Mouse (Mus musculus) skeletal muscle tissue, postnatal 0 days (tissue): ENCODE data around the gene Uts2r. TPM values are rescaled to one million over a fixed set of nuclear protein-coding genes. Genes with fewer than 3 reads are reported as not detected.

ENCODE experiments used
- polyA plus RNA-seq: library from polyadenylated mRNA; unstranded; fragments of >200 nt; fragmentation: Nextera tagmentation; extraction: Ambion mirVana; gene quantifications from 2 replicates; pipeline ENCODE4 v1.2.1, GENCODE M21; 2015

Uts2r gene
- polyA plus RNA-seq, result 2.7 and 3.2 TPM in 2 replicates

DNA sequence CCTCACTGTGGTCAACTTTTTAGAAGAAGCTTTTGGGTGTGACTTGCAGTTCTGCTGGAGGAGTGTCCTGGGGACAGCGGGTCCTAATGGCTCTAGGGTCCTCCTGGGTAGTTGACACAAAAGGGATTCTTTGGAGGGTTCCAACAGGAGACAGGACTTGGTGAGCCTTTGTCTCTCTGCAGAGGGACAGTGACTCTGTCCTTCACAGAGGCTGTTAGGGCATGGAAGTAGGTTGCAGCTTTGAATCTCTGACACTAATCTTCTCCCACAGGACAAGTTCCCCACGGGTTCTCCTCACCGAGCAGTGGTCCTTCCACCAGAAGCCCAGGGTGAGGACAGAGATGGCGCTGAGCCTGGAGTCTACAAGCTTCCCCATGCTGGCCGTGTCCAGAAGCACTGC lies at the start of gene Uts2r:
Uts2r (plus strand) TSS at position 301 of the 400 bp plus-strand sequence.

DNA sequence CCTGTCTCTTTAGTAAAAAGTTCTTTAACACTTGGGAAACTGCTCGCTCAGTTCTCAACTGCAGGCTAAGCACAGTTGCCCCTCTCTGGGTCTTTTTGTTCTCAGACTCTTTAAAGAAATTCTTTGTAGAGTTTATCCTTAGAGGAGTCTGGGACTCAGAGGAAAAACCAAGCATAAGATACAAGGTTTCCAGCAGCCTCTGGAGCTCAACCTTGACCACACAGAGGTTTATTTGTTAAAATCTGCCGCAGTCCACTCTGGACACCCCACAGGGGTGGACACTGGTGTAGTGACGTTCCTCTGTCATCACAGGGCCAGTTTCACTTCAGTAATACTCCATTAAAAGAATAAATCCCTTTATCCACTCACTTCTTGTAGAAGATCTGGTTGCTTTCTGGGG lies 41.5 kb upstream of the Uts2r start, which contains the start of gene Tex19.2:
Tex19.2 (minus strand) TSS at position 101 of the 400 bp plus-strand sequence.

GRCm38 (mm10) chr11:121145865-121146264 lies 14.2 kb upstream of the Uts2r start, which contains the start of gene Tex19.1:
TSS of gene Tex19.1 (plus strand) at chr11:121146143.

GRCm38 (mm10) chr11:121204161-121205006 lies 44.3 kb downstream of the Uts2r start, which contains the start of the genes Hexdc and Ogfod3:
TSS of gene Hexdc (plus strand) at chr11:121204433.
TSS of gene Ogfod3 (minus strand) at chr11:121204711.

Other genes starting within 250 kb of the Uts2r start
- 4.2 and 4.4 TPM in 2 replicates for gene Ccdc57, start 227.4 kb upstream of the Uts2r start, polyA plus RNA-seq
- gene Slc16a3, start 211.8 kb upstream of the Uts2r start, polyA plus RNA-seq, result 251 and 269 TPM in 2 replicates
- 49.8 and 50.0 TPM in 2 replicates for gene Csnk1d, start 168.9 kb upstream of the Uts2r start, polyA plus RNA-seq
- gene Cd7, start 120.9 kb upstream of the Uts2r start, polyA plus RNA-seq, result 0.13 and 0.50 TPM in 2 replicates
- not detected in 2 replicates for gene Sectm1b, start 96.7 kb upstream of the Uts2r start, polyA plus RNA-seq
- 0.10 and 0.16 TPM in 2 replicates for gene Sectm1a, start 79.1 kb upstream of the Uts2r start, polyA plus RNA-seq
- gene Tex19.2, start 41.6 kb upstream of the Uts2r start, polyA plus RNA-seq, result not detected in 2 replicates
- 0.07 and 0.12 TPM in 2 replicates for gene Tex19.1, start 14.1 kb upstream of the Uts2r start, polyA plus RNA-seq
- 5.0 and 5.6 TPM in 2 replicates for gene Hexdc, start 44.2 kb downstream of the Uts2r start, polyA plus RNA-seq
- gene Ogfod3, start 44.4 kb downstream of the Uts2r start, polyA plus RNA-seq, result 22.1 and 23.6 TPM in 2 replicates
- gene Cybc1, start 69.1 kb downstream of the Uts2r start, polyA plus RNA-seq, result 9.3 and 12.4 TPM in 2 replicates
- 20.4 and 23.9 TPM in 2 replicates for gene Narf, start 77.0 kb downstream of the Uts2r start, polyA plus RNA-seq
- gene Foxk2, start 99.7 kb downstream of the Uts2r start, polyA plus RNA-seq, result 3.8 and 4.1 TPM in 2 replicates
- 54.1 and 57.8 TPM in 2 replicates for gene Wdr45b, start 194.2 kb downstream of the Uts2r start, polyA plus RNA-seq
- 101 and 105 TPM in 2 replicates for gene Rab40b, start 228.0 kb downstream of the Uts2r start, polyA plus RNA-seq